Mouse (Mus musculus) lung, postnatal 0 days (tissue): ENCODE measurements around the gene Synj1. TPM values are rescaled to one million over a fixed set of nuclear protein-coding genes. Genes with fewer than 3 reads are reported as not detected.

ENCODE experiments used
- ATAC-seq: fragments of 200-750 bp; cut with Nextera tagmentation; 2 replicates; pipeline ENCODE4 v1.8.0; 2017; ENCODE audit warnings: moderate library complexity
- DNase-seq: peaks from one replicate; pipeline ENCODE4 v3.0.0-alpha.2; 2016; ENCODE audit warnings: low spot score
- H3K27ac ChIP-seq: fragments of 300-500 bp; sonication (generic); 2 replicates; pipeline ENCODE4 v1.5.1; 2014; ENCODE audit warnings: antibody characterized with exemption, mild to moderate bottlenecking, low read length, mixed read lengths
- H3K27me3 ChIP-seq: fragments of 300-500 bp; sonication (generic); replicated peaks from 2 replicates; pipeline ENCODE4 v1.6.1; 2014; ENCODE audit warnings: low read length, mixed read lengths; ENCODE audit not compliant: insufficient read depth
- H3K36me3 ChIP-seq: fragments of 300-500 bp; sonication (generic); 2 replicates; pipeline ENCODE4 v1.6.1; 2014; ENCODE audit warnings: low read length, mixed read lengths; ENCODE audit not compliant: insufficient read depth
- H3K4me1 ChIP-seq: fragments of 300-500 bp; sonication (generic); 2 replicates; pipeline ENCODE4 v1.6.1; 2014; ENCODE audit warnings: antibody characterized with exemption, low read depth, low read length, mixed read lengths; ENCODE audit not compliant: insufficient read depth
- H3K4me2 ChIP-seq: fragments of 300-500 bp; sonication (generic); replicated peaks from 2 replicates; pipeline ENCODE4 v1.6.1; 2014; ENCODE audit warnings: low read depth, mild to moderate bottlenecking, low read length, moderate library complexity, mixed read lengths
- H3K4me3 ChIP-seq: fragments of 300-500 bp; sonication (generic); 2 replicates; pipeline ENCODE4 v1.5.1; 2014; ENCODE audit warnings: low read depth, low read length
- H3K9ac ChIP-seq: fragments of 300-500 bp; sonication (generic); replicated peaks from 2 replicates; pipeline ENCODE4 v1.6.1; 2014; ENCODE audit warnings: low read depth, mild to moderate bottlenecking
- H3K9me3 ChIP-seq: fragments of 300-500 bp; sonication (generic); 2 replicates; pipeline ENCODE4 v1.6.1; 2016; ENCODE audit warnings: low read length, mixed read lengths
- CTCF ChIP-seq: IDR thresholded peaks from 2 replicates; pipeline ENCODE4 v1.5.1; 2016; ENCODE audit warnings: antibody characterized with exemption, mild to moderate bottlenecking
- EP300 ChIP-seq: IDR thresholded peaks from 2 replicates; pipeline ENCODE4 v1.6.1; 2016; ENCODE audit warnings: antibody characterized with exemption, mild to moderate bottlenecking, control low read depth
- WGBS: fragments of 180-500 bp; shearing (Covaris S2); extraction: QIAGEN DNeasy Blood & Tissue Kit; methylation state at CpG from one replicate; pipeline ENCODE4 v1.1.7; 2014; 5-methylcytosine and 5-hydroxymethylcytosine counted together
- polyA plus RNA-seq: library from polyadenylated mRNA; unstranded; fragments of >200 nt; fragmentation: Nextera tagmentation; extraction: Ambion mirVana; gene quantifications from 2 replicates; pipeline ENCODE4 v1.2.1, GENCODE M21; 2015

Gene Synj1
- polyA plus RNA-seq, 1 experiment from 2014 or later = 13.1 TPM

DNA sequence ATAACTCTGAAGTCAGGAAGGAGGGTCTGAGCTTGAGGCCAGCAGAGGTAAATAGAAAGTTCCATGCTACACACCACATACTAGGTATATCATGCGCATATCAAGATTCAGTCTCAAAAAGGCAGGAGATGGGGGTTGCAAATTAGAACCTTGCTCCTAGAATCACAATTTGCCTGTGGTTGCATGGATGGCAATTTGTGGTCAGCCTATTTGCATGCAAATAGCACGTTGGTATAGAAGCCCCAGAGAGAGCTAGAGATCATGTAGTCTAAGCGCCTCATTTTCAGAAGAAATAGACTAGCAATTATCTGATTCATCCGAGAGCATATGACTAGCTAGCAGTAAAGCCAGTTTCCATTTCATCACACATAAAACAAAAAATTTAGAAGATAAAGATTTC is 11.3 kb downstream of the Synj1 start:
- H3K36me3 ChIP-seq = no peaks in the 10 kb centered on the region
- H3K4me1 ChIP-seq = 0 out of 2 replicates have a peak, but pooled peaks cover 4% of the 10 kb centered on the region
- DNase-seq (no peak), ATAC-seq (no peak)
- no peak overlapping the region for H3K4me2 ChIP-seq
- TF ChIP-seq CTCF (no peak), EP300 (no peak)
- no peaks in the 10 kb centered on the region for H3K27me3 ChIP-seq
- no peak overlapping the region for H3K9ac ChIP-seq
- H3K4me3 ChIP-seq = no peak overlapping the region
- no peaks in the 10 kb centered on the region for H3K9me3 ChIP-seq
- no peak overlapping the region for H3K27ac ChIP-seq
- 85% methylated on average over 4 of the region's 4 CpGs for WGBS

GRCm38 (mm10) chr16:90997822-90998221 is 13.3 kb downstream of the Synj1 start:
- H3K4me3 ChIP-seq = no peak overlapping the region
- 75% methylated on average over 3 of the region's 3 CpGs for WGBS
- H3K36me3 ChIP-seq = no peaks in the 10 kb centered on the region
- ATAC-seq = no peak
- 0 out of 2 replicates have a peak, but pooled peaks cover 4% of the 10 kb centered on the region for H3K4me1 ChIP-seq
- H3K27ac ChIP-seq = no peak overlapping the region
- H3K4me2 ChIP-seq = no peak overlapping the region
- no peaks in the 10 kb centered on the region for H3K9me3 ChIP-seq
- TF ChIP-seq CTCF (no peak), EP300 (no peak)
- no peak overlapping the region for H3K9ac ChIP-seq
- H3K27me3 ChIP-seq = no peaks in the 10 kb centered on the region
- no peak for DNase-seq

GRCm38 (mm10) chr16:90996327-90997243 is 14.5 kb downstream of the Synj1 start:
- H3K36me3 ChIP-seq = no peaks in the 10 kb centered on the region
- H3K4me2 ChIP-seq = no peak overlapping the region
- H3K4me1 ChIP-seq = 0 out of 2 replicates have a peak, but pooled peaks cover 4% of the 10 kb centered on the region
- ATAC-seq (no peak), DNase-seq (no peak)
- no peak overlapping the region for H3K27ac ChIP-seq
- H3K9ac ChIP-seq = no peak overlapping the region
- H3K9me3 ChIP-seq = no peaks in the 10 kb centered on the region
- TF ChIP-seq EP300 (no peak), CTCF (no peak)
- WGBS = 82% methylated on average over 7 of the region's 7 CpGs
- no peak overlapping the region for H3K4me3 ChIP-seq
- no peaks in the 10 kb centered on the region for H3K27me3 ChIP-seq

DNA sequence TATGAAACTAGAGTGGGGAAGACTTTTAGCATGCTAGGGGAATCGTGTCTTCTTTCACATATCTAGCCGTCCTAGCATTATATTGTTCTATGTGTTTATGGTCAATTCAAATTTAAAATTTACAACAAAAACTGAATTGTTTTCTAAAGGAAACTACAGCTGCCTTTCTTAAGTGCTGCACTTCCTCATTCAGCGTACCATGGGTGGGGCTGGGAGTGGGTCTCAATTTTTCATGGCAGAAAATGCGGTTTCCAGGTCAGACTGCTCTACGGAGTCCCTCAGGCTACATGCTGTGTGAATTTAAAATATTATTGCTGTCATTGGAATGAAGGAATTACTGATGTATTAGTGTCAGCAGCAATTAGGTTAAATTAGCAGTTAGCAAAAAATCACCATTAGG is 15.6 kb downstream of the Synj1 start:
- DNase-seq (no peak), ATAC-seq (no peak)
- Histone ChIP-seq H3K36me3 (0 out of 2 replicates have a peak, but pooled peaks cover 2% of the 10 kb centered on the region), H3K27me3 (no peaks in the 10 kb centered on the region), H3K9me3 (no peaks in the 10 kb centered on the region), H3K27ac (no peak overlapping the region), H3K9ac (no peak overlapping the region), H3K4me1 (0 out of 2 replicates have a peak, but pooled peaks cover 4% of the 10 kb centered on the region), H3K4me2 (no peak overlapping the region; the same call in 1 of the 2 replicates), H3K4me3 (no peak overlapping the region)
- WGBS = 63% methylated on average over 5 of the region's 5 CpGs
- TF ChIP-seq EP300 (no peak), CTCF (no peak)

- 22% methylated on average over 4 of the region's 4 CpGs for WGBS
- H3K36me3 ChIP-seq = 0 out of 2 replicates have a peak, but pooled peaks cover 6% of the 10 kb centered on the region
- H3K4me2 ChIP-seq = no peak overlapping the region; the same call in 1 of the 2 replicates
These were observed 16.1 kb downstream of the Synj1 start for GRCm38 (mm10) chr16:90995023-90995422.

GRCm38 (mm10) chr16:90989162-90989561 is 21.9 kb downstream of the Synj1 start:
- TF ChIP-seq EP300 = no peak
- no peak for TF ChIP-seq CTCF
- peaks cover 11% of the 10 kb centered on the region; the same call in 1 of the 2 replicates for H3K36me3 ChIP-seq
- no peak overlapping the region for H3K4me3 ChIP-seq
- H3K27me3 ChIP-seq = no peaks in the 10 kb centered on the region
- DNase-seq (no peak), ATAC-seq (no peak)
- H3K4me2 ChIP-seq = no peak overlapping the region
- no peaks in the 10 kb centered on the region for H3K4me1 ChIP-seq
- 93% methylated on average over 8 of the region's 8 CpGs for WGBS
- no peaks in the 10 kb centered on the region for H3K9me3 ChIP-seq
- no peak overlapping the region for H3K27ac ChIP-seq
- H3K9ac ChIP-seq = no peak overlapping the region

More at GRCm38 (mm10) chr16:90995023-90995422, 16.1 kb downstream of the Synj1 start:
- Histone ChIP-seq H3K4me3 (no peak overlapping the region), H3K4me1 (0 out of 2 replicates have a peak, but pooled peaks cover 4% of the 10 kb centered on the region), H3K9ac (no peak overlapping the region), H3K27me3 (no peaks in the 10 kb centered on the region), H3K27ac (0 out of 2 replicates have a peak overlapping the region, but pooled peaks have one; percentile 26), H3K9me3 (no peaks in the 10 kb centered on the region)
- DNase-seq = peak; percentile 58
- TF ChIP-seq EP300 = no peak
- no peak for TF ChIP-seq CTCF
- ATAC-seq = peak; percentile 67
